22 mouse cellular contexts compared by ENCODE assay signal in the genomic region with DNA sequence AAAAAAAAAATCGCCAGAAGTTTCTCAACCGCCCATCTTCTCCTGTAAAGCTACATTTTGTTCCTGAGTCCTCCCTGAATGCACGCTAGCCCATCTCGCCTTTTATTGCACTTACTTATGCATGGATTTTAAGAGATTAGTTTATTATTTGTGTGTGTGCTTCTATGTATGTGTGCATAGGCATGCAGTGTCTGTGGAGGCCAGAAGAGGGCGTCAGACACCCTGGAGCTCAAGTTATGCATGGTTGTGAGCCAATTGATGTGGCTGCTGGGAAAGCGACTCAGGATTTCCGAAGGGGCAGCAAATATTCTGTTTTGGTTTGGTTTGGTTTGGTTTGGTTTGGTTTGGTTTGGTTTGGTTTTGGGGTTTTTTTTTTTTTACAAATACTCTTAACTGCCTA.
DNase-seq lines count a peak whose midpoint lies in the region; TF ChIP-seq lines count a peak whose summit lies in the region.
"Had no signal": no experiment of that assay in that cellular context is flagged by ENCODE, and none has a peak within 500 bp of the region (broad histone marks: within the 10 kb centered on the region; RNA-seq: fewer than 3 reads in every experiment).

No protein-coding gene starts in this region.

- TF ChIP-seq CTCF in layer of hippocampus, adult 2 months (conservative IDR thresholded peaks at IDR 0.05), result peak; percentile 25
- peak; percentile 39; the same call in 1 of the 2 replicates for TF ChIP-seq CTCF in testis, adult 2 months (IDR thresholded peaks at IDR 0.05; ENCODE audit: control insufficient read depth, insufficient read depth, insufficient replicate concordance, low read depth, low read length)

- TF ChIP-seq POLR2A in testis, adult 2 months (IDR thresholded peaks at IDR 0.05; ENCODE audit: control insufficient read depth, low read depth, low read length), result no peak

- no peaks in the 10 kb centered on the region for H3K36me3 ChIP-seq in testis, adult 2 months (ENCODE audit: control insufficient read depth, insufficient read depth, low read length)
- H3K36me3 ChIP-seq: forebrain, embryonic 12.5 days; forebrain, embryonic 15.5 days; G1E; hindbrain, embryonic 12.5 days; hindbrain, embryonic 15.5 days had no signal

- no peaks in the 10 kb centered on the region for H3K27me3 ChIP-seq in testis, adult 2 months (ENCODE audit: control insufficient read depth, insufficient read depth, low read length)
- H3K27me3 ChIP-seq: CH12.LX; forebrain, embryonic 12.5 days; forebrain, embryonic 15.5 days; hindbrain, embryonic 12.5 days; hindbrain, embryonic 15.5 days had no signal

- no peak overlapping the region for H3K27ac ChIP-seq in layer of hippocampus, adult 2 months
- no peak overlapping the region for H3K27ac ChIP-seq in testis, adult 2 months (ENCODE audit: control insufficient read depth, insufficient read depth, low read depth, low read length)
- H3K27ac ChIP-seq: forebrain, embryonic 12.5 days; forebrain, embryonic 15.5 days; heart, adult 2 months; hindbrain, embryonic 12.5 days; hindbrain, embryonic 15.5 days had no signal

- no peaks in the 10 kb centered on the region for H3K4me1 ChIP-seq in testis, adult 2 months (ENCODE audit: control insufficient read depth, insufficient read depth, low read length)
- H3K4me1 ChIP-seq: forebrain, embryonic 12.5 days; forebrain, embryonic 15.5 days; hindbrain, embryonic 12.5 days; hindbrain, embryonic 15.5 days had no signal

- no peak for DNase-seq in layer of hippocampus, adult 2 months (ENCODE audit: low spot score in 2 of 2)
- no peak for DNase-seq in layer of hippocampus, postnatal 36 days
- DNase-seq in testis, postnatal 10 days (ENCODE audit: low spot score), result no peak
- DNase-seq in R1 (ENCODE audit: low read depth, low spot score), result peak; percentile 54
- no peak for DNase-seq in spleen, adult 12 weeks (ENCODE audit: low spot score)
- DNase-seq in urinary bladder, postnatal 14 days (ENCODE audit: low spot score), result no peak
- DNase-seq: adrenal gland, postnatal 10 days; adrenal gland, postnatal 36 days; B cell, adult 2 months; cerebellum, adult 18-20 months; cerebellum, adult 9-10 months; cerebellum, postnatal 14 days; gastrocnemius, postnatal 10 days; gastrocnemius, postnatal 36 days; heart, adult 2 months had no signal

- no peak overlapping the region for H3K4me3 ChIP-seq in layer of hippocampus, adult 2 months
- no peak overlapping the region for H3K4me3 ChIP-seq in testis, adult 2 months (ENCODE audit: control insufficient read depth, low read depth, low read length)
- H3K4me3 ChIP-seq: forebrain, embryonic 12.5 days; forebrain, embryonic 15.5 days; heart, adult 2 months; hindbrain, embryonic 12.5 days; hindbrain, embryonic 15.5 days had no signal
